Mouse (Mus musculus) erythroblast, embryonic 14.5 days (primary cell): ENCODE data around the gene Prpsap1.

Experiments used
- GATA1 ChIP-seq: IDR thresholded peaks from 2 replicates; pipeline ENCODE4 v1.6.1; 2012; ENCODE audit warnings: low read length, inconsistent platforms, mixed read lengths
- TAL1 ChIP-seq: IDR thresholded peaks from 3 replicates; pipeline ENCODE4 v1.6.1; 2012; ENCODE audit warnings: low read length, inconsistent platforms, mixed read lengths

GRCm38 (mm10) chr11:116434287-116434966 lies 59.6 kb downstream of the Prpsap1 start:
- TF ChIP-seq TAL1 (no peak), GATA1 (no peak)
